Mouse (Mus musculus) small intestine, adult 2 months (tissue): ENCODE measurements around the gene Pnpla2. TPM values are rescaled to one million over a fixed set of nuclear protein-coding genes. Genes with fewer than 3 reads are reported as not detected.
A peak's percentile ranks its signal among the peaks of the same experiment; 100 is the strongest.
"Not testable (repeated sequence)": the region's sequence is repeated elsewhere in the genome, so short reads cannot be mapped to it uniquely, and the experiment has no call there.

Experiments
- H3K27ac ChIP-seq: fragments of 200-500 bp; 2 replicates; pipeline ENCODE4 v1.5.1; 2012; ENCODE audit warnings: low read depth, low read length, control low read depth, inconsistent platforms; ENCODE audit not compliant: insufficient read depth
- H3K27me3 ChIP-seq: fragments of 200-500 bp; 2 replicates; pipeline ENCODE4 v1.6.1; 2012; ENCODE audit warnings: mild to moderate bottlenecking, moderate library complexity, low read length, inconsistent platforms; ENCODE audit not compliant: control insufficient read depth, insufficient read depth
- H3K36me3 ChIP-seq: fragments of 200-500 bp; 2 replicates; pipeline ENCODE4 v1.6.1; 2012; ENCODE audit warnings: mild to moderate bottlenecking, low read length, control low read depth, inconsistent platforms; ENCODE audit not compliant: control insufficient read depth, insufficient read depth
- H3K4me1 ChIP-seq: fragments of 200-500 bp; 2 replicates; pipeline ENCODE4 v1.6.1; 2012; ENCODE audit warnings: low read length, inconsistent platforms, mixed read lengths; ENCODE audit not compliant: control insufficient read depth, insufficient read depth, insufficient read length
- H3K4me3 ChIP-seq: fragments of 200-500 bp; 2 replicates; pipeline ENCODE4 v1.5.1; 2012; ENCODE audit warnings: low read depth, mild to moderate bottlenecking, control low read depth, inconsistent platforms, low read length, moderate library complexity
- CTCF ChIP-seq: fragments of 200-500 bp; IDR thresholded peaks from 2 replicates; pipeline ENCODE4 v1.5.1; 2012; ENCODE audit warnings: low read depth, mild to moderate bottlenecking, control low read depth, inconsistent platforms, low read length, moderate library complexity, mixed read lengths; ENCODE audit not compliant: insufficient replicate concordance, insufficient read length; ENCODE audit errors: extremely low read depth
- POLR2A ChIP-seq: fragments of 200-500 bp; IDR thresholded peaks from 2 replicates; pipeline ENCODE4 v1.6.1; 2012; ENCODE audit warnings: low read depth, mild to moderate bottlenecking, control low read depth, inconsistent platforms, low read length, moderate library complexity
- WGBS: fragments of 180-500 bp; shearing (Covaris S2); methylation state at CpG from one replicate; pipeline ENCODE4 v1.1.7; 2018; 5-methylcytosine and 5-hydroxymethylcytosine counted together
- polyA plus RNA-seq: library from polyadenylated mRNA; depleted of rRNA; stranded (reverse); fragments of >200 nt; gene quantifications from 2 replicates; pipeline ENCODE4 v1.2.3, GENCODE M21; 2012; rRNA removed

Gene Pnpla2
- 86.0 and 319 TPM in 2 replicates for polyA plus RNA-seq

DNA sequence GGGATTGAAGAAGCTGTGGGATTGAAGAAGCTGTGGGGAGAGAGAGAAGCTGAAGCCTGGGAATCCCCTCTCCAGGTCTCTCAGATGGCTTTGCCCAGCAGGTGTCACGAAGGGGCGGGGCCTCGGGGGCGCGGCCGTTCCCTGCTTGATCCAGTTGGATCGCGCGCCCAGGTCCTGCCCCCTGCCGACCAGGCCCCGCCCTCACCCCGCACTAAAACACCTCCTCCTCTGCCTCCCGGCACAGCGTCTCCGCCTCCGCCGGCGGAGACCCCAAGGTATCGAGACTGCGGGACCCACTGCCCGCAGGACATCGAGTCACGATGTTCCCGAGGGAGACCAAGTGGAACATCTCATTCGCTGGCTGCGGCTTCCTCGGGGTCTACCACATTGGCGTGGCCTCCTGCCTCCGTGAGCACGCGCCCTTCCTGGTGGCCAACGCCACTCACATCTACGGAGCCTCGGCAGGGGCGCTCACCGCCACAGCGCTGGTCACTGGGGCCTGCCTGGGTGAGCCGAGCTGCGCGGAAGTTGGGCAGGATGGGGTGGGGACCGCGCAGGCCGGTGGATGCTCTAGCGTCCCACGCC lies at the start of gene Pnpla2:
Gene Pnpla2, plus strand, starts transcription at position 232 of the 585 bp plus-strand sequence.
- peak within 1 kb of the TSS; percentile 84 for H3K4me3 ChIP-seq
- under 1% methylated on average over 45 of the region's 45 CpGs for WGBS
- no peaks in the 10 kb centered on the region for H3K27me3 ChIP-seq
- peak within 1 kb of the TSS; percentile 91 for H3K27ac ChIP-seq
- TF ChIP-seq POLR2A (peak; percentile 93), CTCF (no peak)
- peaks cover 26% of the 10 kb centered on the region for H3K4me1 ChIP-seq
- peaks cover 44% of the 10 kb centered on the region for H3K36me3 ChIP-seq

DNA sequence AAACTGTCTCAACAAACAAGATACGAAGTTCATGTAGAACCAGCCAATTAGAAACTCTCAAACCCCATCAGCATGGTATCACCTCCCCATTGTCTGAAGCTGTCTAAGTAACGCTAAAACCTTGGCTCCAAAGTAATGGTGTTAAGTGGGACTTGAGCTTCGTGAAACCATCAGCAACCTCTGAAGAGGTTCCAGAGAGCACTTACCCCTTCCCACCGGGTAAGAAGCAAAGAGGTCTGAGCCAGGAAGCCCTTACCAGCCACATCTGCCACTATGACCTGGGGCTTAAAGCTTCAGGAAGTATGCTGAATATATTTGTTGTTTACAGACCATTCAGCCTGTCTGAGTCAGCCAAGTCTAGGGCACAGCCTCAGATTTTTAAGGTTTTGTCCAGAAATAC lies 49.5 kb upstream of the Pnpla2 start:
- H3K27ac ChIP-seq, result no peak overlapping the region

DNA sequence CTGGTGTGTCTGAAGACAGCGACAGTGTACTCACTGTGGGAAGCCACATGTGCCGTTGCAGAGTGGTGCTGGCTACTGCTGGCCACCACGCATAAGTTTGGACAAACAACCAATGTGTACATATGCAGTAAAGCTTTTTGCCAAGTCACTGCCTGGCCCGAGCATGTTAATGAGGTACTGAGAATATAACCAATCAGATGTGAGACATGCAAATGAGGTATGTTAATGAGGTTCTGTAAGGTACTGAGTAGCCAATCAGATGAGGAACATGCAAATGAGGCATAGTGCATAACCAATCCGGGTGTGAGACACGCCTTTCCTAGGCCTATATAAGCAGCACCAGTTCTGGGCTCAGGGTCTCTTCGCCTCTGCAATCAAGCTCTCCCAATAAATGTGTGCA lies 47.3 kb upstream of the Pnpla2 start:
- H3K36me3 ChIP-seq, result peaks cover 14% of the 10 kb centered on the region
- not testable (repeated sequence) for H3K4me1 ChIP-seq, H3K27me3 ChIP-seq, H3K27ac ChIP-seq, H3K4me3 ChIP-seq
- 96% methylated on average over 7 of the region's 7 CpGs for WGBS

More for the DNA sequence above, 49.5 kb upstream of the Pnpla2 start:
- Histone ChIP-seq H3K36me3 (peaks cover 32% of the 10 kb centered on the region), H3K4me3 (no peak overlapping the region), H3K27me3 (no peaks in the 10 kb centered on the region), H3K4me1 (peaks cover 4% of the 10 kb centered on the region)
- 53% methylated on average over 4 of the region's 4 CpGs for WGBS
- no peak for TF ChIP-seq POLR2A
- TF ChIP-seq CTCF, result no peak

DNA sequence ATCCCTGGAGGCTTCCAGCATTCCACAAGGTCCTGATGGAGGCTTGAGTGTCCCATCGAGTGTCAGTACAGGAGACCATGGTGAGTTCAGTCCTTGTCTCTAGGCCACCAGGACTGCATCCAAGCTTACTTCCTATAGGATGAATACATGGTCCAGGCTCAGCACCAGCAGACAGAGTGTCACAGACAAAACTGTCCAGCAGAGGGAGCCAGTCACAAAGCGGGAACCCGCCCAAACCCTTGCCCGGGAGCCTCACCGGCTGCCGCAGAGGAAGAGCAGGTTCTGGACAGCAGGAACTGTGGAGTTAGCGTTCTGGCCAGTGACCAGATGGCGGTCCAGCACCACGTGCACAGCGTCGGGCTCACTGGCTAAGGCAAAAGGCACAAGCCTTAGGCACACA lies 46.2 kb upstream of the Pnpla2 start:
- WGBS, result 7% methylated on average over 11 of the region's 11 CpGs
- H3K27me3 ChIP-seq, result no peaks in the 10 kb centered on the region
- TF ChIP-seq CTCF, result peak; percentile 91
- no peak for TF ChIP-seq POLR2A
- peaks cover 7% of the 10 kb centered on the region for H3K36me3 ChIP-seq
- no peak overlapping the region for H3K27ac ChIP-seq
- H3K4me1 ChIP-seq, result peaks cover 4% of the 10 kb centered on the region
- no peak overlapping the region for H3K4me3 ChIP-seq

DNA sequence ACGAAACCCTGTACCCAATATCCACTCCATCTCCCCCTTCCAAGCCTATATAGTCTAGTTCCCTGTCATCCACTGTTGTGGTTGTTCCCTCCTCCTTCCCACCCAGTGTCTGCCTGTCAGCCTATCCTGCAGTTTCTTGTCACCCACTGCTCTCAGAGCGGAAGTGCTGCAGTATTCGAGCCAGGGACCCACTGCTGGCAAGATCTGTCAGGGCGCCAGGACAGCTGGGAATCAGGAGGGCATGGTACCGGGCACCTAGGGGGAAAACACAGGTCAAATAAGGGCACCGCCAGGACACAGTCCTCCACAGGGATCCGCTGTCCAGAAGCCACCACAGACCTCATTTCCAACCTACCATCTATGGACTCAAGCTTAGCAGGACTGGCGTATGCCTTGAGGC lies 44.4 kb upstream of the Pnpla2 start:
- 87% methylated on average over 8 of the region's 8 CpGs for WGBS

DNA sequence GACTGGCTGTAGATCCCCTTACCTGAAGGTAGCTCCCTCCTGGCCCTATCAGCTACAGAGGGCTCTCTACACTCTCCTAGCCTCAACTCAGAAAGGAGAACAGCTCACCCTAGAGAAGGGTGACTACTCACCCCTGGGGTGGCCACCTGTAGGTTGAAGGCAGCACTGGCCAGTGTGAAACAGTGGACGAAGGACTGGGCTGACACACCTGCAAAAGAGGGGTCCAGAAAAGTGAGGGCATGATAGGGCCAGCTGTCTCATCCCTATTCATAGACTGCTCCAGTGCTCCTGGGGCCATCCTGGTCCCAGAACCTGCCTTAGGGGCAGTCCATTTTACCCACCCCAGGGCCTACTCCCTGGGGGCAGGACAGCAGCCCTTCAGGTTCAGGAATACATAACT lies 43.3 kb upstream of the Pnpla2 start:
- WGBS, result 100% methylated on average over 1 of the region's 1 CpGs
- Histone ChIP-seq H3K27ac (no peak overlapping the region), H3K27me3 (no peaks in the 10 kb centered on the region), H3K4me1 (peaks cover 11% of the 10 kb centered on the region), H3K36me3 (peaks cover 7% of the 10 kb centered on the region), H3K4me3 (no peak overlapping the region)
- TF ChIP-seq CTCF (no peak), POLR2A (no peak)

More for the DNA sequence above, 44.4 kb upstream of the Pnpla2 start:
- no peak overlapping the region for H3K4me3 ChIP-seq
- no peaks in the 10 kb centered on the region for H3K27me3 ChIP-seq
- TF ChIP-seq CTCF, result no peak
- peaks cover 5% of the 10 kb centered on the region for H3K4me1 ChIP-seq
- H3K27ac ChIP-seq, result no peak overlapping the region
- H3K36me3 ChIP-seq, result peaks cover 7% of the 10 kb centered on the region

DNA sequence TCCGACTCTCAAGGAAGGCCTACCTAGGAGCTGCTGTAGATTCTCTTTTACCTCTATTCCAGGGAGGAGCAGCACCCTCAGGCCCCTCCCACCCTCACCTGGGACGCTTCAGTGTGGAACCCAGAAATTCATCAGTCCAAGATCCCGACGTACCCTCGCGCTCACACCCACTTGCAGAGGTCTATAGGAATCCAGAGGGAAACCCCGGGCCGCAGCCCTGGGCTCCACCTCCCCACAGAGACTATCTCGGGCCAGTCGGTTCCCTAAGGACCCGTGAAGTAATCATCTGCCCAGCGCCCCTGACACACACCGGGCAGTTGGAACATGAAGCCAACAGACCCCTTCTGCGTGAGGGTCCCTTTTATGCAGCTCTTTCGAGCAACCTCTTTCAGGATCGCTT lies 41.7 kb upstream of the Pnpla2 start:
- WGBS, result 4% methylated on average over 16 of the region's 16 CpGs
- Histone ChIP-seq H3K4me3 (peak overlapping the region; percentile 75), H3K27me3 (no peaks in the 10 kb centered on the region), H3K4me1 (peaks cover 15% of the 10 kb centered on the region), H3K36me3 (peaks cover 5% of the 10 kb centered on the region), H3K27ac (peak overlapping the region; percentile 69)
- TF ChIP-seq CTCF (no peak), POLR2A (no peak)
